In the genomic region with DNA sequence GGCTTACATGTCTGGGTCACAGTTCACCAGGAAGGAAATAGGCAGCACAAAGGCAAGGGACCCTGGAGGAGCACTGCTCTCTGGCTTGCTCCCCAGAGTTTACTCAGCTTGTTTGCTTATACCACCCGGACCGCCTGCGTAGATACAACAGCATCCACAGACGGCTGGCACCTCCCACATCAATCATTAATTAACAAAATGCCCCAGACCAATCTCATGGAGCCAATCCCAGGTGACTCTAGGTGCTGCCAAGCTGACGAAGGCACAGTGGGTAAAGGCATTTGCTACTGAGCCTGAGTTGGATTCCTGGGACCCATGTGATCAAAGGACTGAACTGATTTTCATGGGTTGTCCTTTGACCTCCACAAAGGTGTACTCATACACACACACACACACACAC, we compare ENCODE assay signal across 10 mouse cellular contexts.
"Had no signal": no experiment of that assay in that cellular context is flagged by ENCODE, and none has a peak within 500 bp of the region (broad histone marks: within the 10 kb centered on the region; RNA-seq: fewer than 3 reads in every experiment).

No protein-coding gene starts in this region.

- H3K9ac ChIP-seq: hindbrain, embryonic 15.5 days; limb, embryonic 12.5 days; liver, embryonic 12.5 days; lung, embryonic 15.5 days; neural tube, embryonic 12.5 days had no signal

- H3K27ac ChIP-seq: limb, embryonic 12.5 days; liver, embryonic 12.5 days; lung, embryonic 15.5 days; neural tube, embryonic 12.5 days had no signal

- H3K4me2 ChIP-seq: hindbrain, embryonic 15.5 days; limb, embryonic 12.5 days; liver, embryonic 12.5 days; lung, embryonic 15.5 days; neural tube, embryonic 12.5 days had no signal

- ATAC-seq: intestine, embryonic 16.5 days; liver, embryonic 12.5 days had no signal

- H3K36me3 ChIP-seq: hindbrain, embryonic 15.5 days; limb, embryonic 12.5 days; liver, embryonic 12.5 days; lung, embryonic 15.5 days; neural tube, embryonic 12.5 days had no signal

- DNase-seq: layer of hippocampus, postnatal 36 days; midbrain, embryonic 14.5 days; thymus, adult 2 months; thymus, postnatal 25 days had no signal

- H3K9me3 ChIP-seq: hindbrain, embryonic 15.5 days; limb, embryonic 12.5 days; liver, embryonic 12.5 days; lung, embryonic 15.5 days; neural tube, embryonic 12.5 days had no signal

- H3K4me3 ChIP-seq: hindbrain, embryonic 15.5 days; limb, embryonic 12.5 days; liver, embryonic 12.5 days; lung, embryonic 15.5 days; neural tube, embryonic 12.5 days had no signal
